Mouse (Mus musculus) intestine, postnatal 0 days (tissue): ENCODE data around the gene Rmi2. TPM values are rescaled to one million over a fixed set of nuclear protein-coding genes. Genes with fewer than 3 reads are reported as not detected.
A peak's percentile ranks its signal among the peaks of the same experiment; 100 is the strongest.

Source experiments
- ATAC-seq: fragments of 200-750 bp; cut with Nextera tagmentation; 2 replicates; pipeline ENCODE4 v1.8.0; 2017; ENCODE audit warnings: mild to moderate bottlenecking, moderate TSS enrichment, moderate library complexity
- H3K27ac ChIP-seq: fragments of 300-500 bp; sonication (generic); 2 replicates; pipeline ENCODE4 v1.5.1; 2014; ENCODE audit warnings: mild to moderate bottlenecking, low read depth, low read length, moderate library complexity
- H3K27me3 ChIP-seq: fragments of 300-500 bp; sonication (generic); replicated peaks from 2 replicates; pipeline ENCODE4 v1.6.1; 2014; ENCODE audit warnings: low read length, mixed read lengths; ENCODE audit not compliant: control insufficient read depth, insufficient read depth
- H3K36me3 ChIP-seq: fragments of 300-500 bp; sonication (generic); 2 replicates; pipeline ENCODE4 v1.6.1; 2014; ENCODE audit warnings: mild to moderate bottlenecking, moderate library complexity; ENCODE audit not compliant: control insufficient read depth, insufficient read depth
- H3K4me1 ChIP-seq: fragments of 300-500 bp; sonication (generic); replicated peaks from 2 replicates; pipeline ENCODE4 v1.6.1; 2014; ENCODE audit warnings: antibody characterized with exemption, low read length, mixed read lengths; ENCODE audit not compliant: control insufficient read depth, insufficient read depth
- H3K4me2 ChIP-seq: fragments of 300-500 bp; sonication (generic); replicated peaks from 2 replicates; pipeline ENCODE4 v1.6.1; 2014; ENCODE audit warnings: low read depth, mild to moderate bottlenecking, moderate library complexity
- H3K4me3 ChIP-seq: fragments of 300-500 bp; sonication (generic); 2 replicates; pipeline ENCODE4 v1.5.1; 2014; ENCODE audit warnings: low read depth, low read length
- H3K9ac ChIP-seq: fragments of 300-500 bp; sonication (generic); 2 replicates; pipeline ENCODE4 v1.6.1; 2014; ENCODE audit warnings: mild to moderate bottlenecking, low read depth, low read length
- H3K9me3 ChIP-seq: fragments of 300-500 bp; sonication (generic); 2 replicates; pipeline ENCODE4 v1.6.1; 2016; ENCODE audit warnings: mixed run types; ENCODE audit not compliant: control insufficient read depth
- CTCF ChIP-seq: sonication (generic); IDR thresholded peaks from 2 replicates; pipeline ENCODE4 v1.5.1; 2016; ENCODE audit warnings: low read depth, mild to moderate bottlenecking, control low read depth, antibody characterized with exemption, moderate library complexity
- WGBS: fragments of 180-500 bp; shearing (Covaris S2); extraction: QIAGEN DNeasy Blood & Tissue Kit; methylation state at CpG from one replicate; pipeline ENCODE4 v1.1.7; 2014; 5-methylcytosine and 5-hydroxymethylcytosine counted together
- polyA plus RNA-seq: library from polyadenylated mRNA; unstranded; fragments of >200 nt; fragmentation: Nextera tagmentation; extraction: Ambion mirVana; gene quantifications from 2 replicates; pipeline ENCODE4 v1.2.1, GENCODE M21; 2015

Rmi2 gene
- polyA plus RNA-seq, 1 experiment from 2014 or later: 0.53 TPM

- Histone ChIP-seq H3K36me3 (no peaks in the 10 kb centered on the region), H3K9me3 (no peaks in the 10 kb centered on the region), H3K27ac (no peak overlapping the region), H3K4me3 (no peak overlapping the region), H3K9ac (no peak overlapping the region), H3K4me2 (no peak overlapping the region), H3K4me1 (no peaks in the 10 kb centered on the region), H3K27me3 (no peaks in the 10 kb centered on the region)
- peak; percentile 95 for TF ChIP-seq CTCF
- ATAC-seq: 0 out of 2 replicates have a peak, but pooled peaks have one; percentile 42
- WGBS: 100% methylated on average over 1 of the region's 1 CpGs
Measured at GRCm38 (mm10) chr16:10879467-10879866, 44.6 kb downstream of the Rmi2 start.

- no peak overlapping the region for H3K4me3 ChIP-seq
Measured at GRCm38 (mm10) chr16:10881231-10881962, 46.5 kb downstream of the Rmi2 start.

GRCm38 (mm10) chr16:10887436-10887835 is 52.6 kb downstream of the Rmi2 start:
- no peak overlapping the region for H3K9ac ChIP-seq
- ATAC-seq: no peak
- no peak for TF ChIP-seq CTCF
- no peaks in the 10 kb centered on the region for H3K36me3 ChIP-seq
- H3K27me3 ChIP-seq: no peaks in the 10 kb centered on the region
- WGBS: 75% methylated on average over 2 of the region's 2 CpGs
- no peak overlapping the region for H3K4me2 ChIP-seq
- no peak overlapping the region for H3K27ac ChIP-seq
- no peaks in the 10 kb centered on the region for H3K4me1 ChIP-seq
- H3K4me3 ChIP-seq: no peak overlapping the region
- H3K9me3 ChIP-seq: no peaks in the 10 kb centered on the region

More at GRCm38 (mm10) chr16:10881231-10881962, 46.5 kb downstream of the Rmi2 start:
- Histone ChIP-seq H3K27me3 (no peaks in the 10 kb centered on the region), H3K9ac (no peak overlapping the region), H3K4me2 (no peak overlapping the region), H3K9me3 (no peaks in the 10 kb centered on the region), H3K4me1 (no peaks in the 10 kb centered on the region), H3K27ac (no peak overlapping the region), H3K36me3 (no peaks in the 10 kb centered on the region)
- 45% methylated on average over 4 of the region's 4 CpGs for WGBS
- no peak for ATAC-seq
- no peak for TF ChIP-seq CTCF

- ATAC-seq: peak; percentile 51; the same call in 1 of the 2 replicates
- H3K9ac ChIP-seq: no peak overlapping the region
- H3K4me1 ChIP-seq: no peaks in the 10 kb centered on the region
- no peak overlapping the region for H3K4me3 ChIP-seq
- WGBS: 69% methylated on average over 3 of the region's 3 CpGs
- no peak overlapping the region for H3K4me2 ChIP-seq
- peak; percentile 84 for TF ChIP-seq CTCF
- H3K27me3 ChIP-seq: no peaks in the 10 kb centered on the region
- no peaks in the 10 kb centered on the region for H3K9me3 ChIP-seq
- no peaks in the 10 kb centered on the region for H3K36me3 ChIP-seq
- no peak overlapping the region for H3K27ac ChIP-seq
Measured at GRCm38 (mm10) chr16:10890363-10890762, 55.5 kb downstream of the Rmi2 start.

GRCm38 (mm10) chr16:10893161-10893560 is 58.3 kb downstream of the Rmi2 start:
- no peak for TF ChIP-seq CTCF
- H3K4me1 ChIP-seq: no peaks in the 10 kb centered on the region
- no peak overlapping the region for H3K9ac ChIP-seq
- H3K36me3 ChIP-seq: no peaks in the 10 kb centered on the region
- no peak overlapping the region for H3K4me3 ChIP-seq
- H3K4me2 ChIP-seq: no peak overlapping the region
- 73% methylated on average over 4 of the region's 4 CpGs for WGBS
- no peak for ATAC-seq
- H3K27ac ChIP-seq: no peak overlapping the region
- H3K9me3 ChIP-seq: no peaks in the 10 kb centered on the region
- H3K27me3 ChIP-seq: no peaks in the 10 kb centered on the region

- TF ChIP-seq CTCF: no peak
- WGBS: 83% methylated on average over 3 of the region's 3 CpGs
Measured at GRCm38 (mm10) chr16:10895906-10896305, 61.0 kb downstream of the Rmi2 start.

GRCm38 (mm10) chr16:10897372-10897771 is 62.5 kb downstream of the Rmi2 start:
- H3K9ac ChIP-seq: no peak overlapping the region
- no peaks in the 10 kb centered on the region for H3K27me3 ChIP-seq
- no peaks in the 10 kb centered on the region for H3K4me1 ChIP-seq
- TF ChIP-seq CTCF: no peak
- ATAC-seq: no peak
- no peak overlapping the region for H3K27ac ChIP-seq
- no peaks in the 10 kb centered on the region for H3K36me3 ChIP-seq
- no peak overlapping the region for H3K4me3 ChIP-seq
- 42% methylated on average over 6 of the region's 6 CpGs for WGBS
- no peak overlapping the region for H3K4me2 ChIP-seq
- H3K9me3 ChIP-seq: no peaks in the 10 kb centered on the region

More at GRCm38 (mm10) chr16:10895906-10896305, 61.0 kb downstream of the Rmi2 start:
- Histone ChIP-seq H3K27me3 (no peaks in the 10 kb centered on the region), H3K27ac (no peak overlapping the region), H3K4me1 (no peaks in the 10 kb centered on the region), H3K4me2 (no peak overlapping the region), H3K36me3 (no peaks in the 10 kb centered on the region), H3K9ac (no peak overlapping the region), H3K9me3 (no peaks in the 10 kb centered on the region), H3K4me3 (no peak overlapping the region)
- no peak for ATAC-seq
